Mouse (Mus musculus): ENCODE measurements at regions not wholly inside any gene's neighbourhood (a gene's known extent, or its start where the extent isn't known, plus 50 kb on each side); places are given as distances from the start of the nearest gene placed in this dataset.

- DNase-seq (ENCODE audit: low spot score in 2 of 2) = no peak
Measured at GRCm38 (mm10) chr4:29034406-29034805, 221.5 kb downstream of the Epha7 start.

GRCm38 (mm10) chr4:29039993-29040392 lies 227.1 kb downstream of the Epha7 start:
- no peak for DNase-seq (ENCODE audit: low spot score in 2 of 2)

GRCm38 (mm10) chr4:29068678-29069621 lies 256.0 kb downstream of the Epha7 start:
- DNase-seq (ENCODE audit: low spot score in 2 of 2) = no peak

GRCm38 (mm10) chr4:29074204-29074603 lies 261.3 kb downstream of the Epha7 start:
- DNase-seq (ENCODE audit: low spot score in 2 of 2) = no peak

- DNase-seq (ENCODE audit: low spot score in 2 of 2) = no peak
Measured at GRCm38 (mm10) chr4:29074851-29075250, 261.9 kb downstream of the Epha7 start.

GRCm38 (mm10) chr4:29076683-29077082 lies 263.8 kb downstream of the Epha7 start:
- DNase-seq (ENCODE audit: low spot score in 2 of 2) = no peak

- no peak for DNase-seq (ENCODE audit: low spot score in 2 of 2)
Measured at GRCm38 (mm10) chr4:29078391-29078790, 265.5 kb downstream of the Epha7 start.

- no peak for DNase-seq (ENCODE audit: low spot score in 2 of 2)
Measured at GRCm38 (mm10) chr4:29083545-29084290, 270.8 kb downstream of the Epha7 start.

GRCm38 (mm10) chr4:29090949-29091348 lies 278.0 kb downstream of the Epha7 start:
- DNase-seq (ENCODE audit: low spot score in 2 of 2) = no peak

GRCm38 (mm10) chr4:29091495-29092211 lies 278.7 kb downstream of the Epha7 start:
- no peak for DNase-seq (ENCODE audit: low spot score in 2 of 2)

- no peak for DNase-seq (ENCODE audit: low spot score in 2 of 2)
Measured at GRCm38 (mm10) chr4:29102373-29102772, 289.4 kb downstream of the Epha7 start.

- DNase-seq (ENCODE audit: low spot score in 2 of 2) = no peak
Measured at GRCm38 (mm10) chr4:29103414-29103813, 290.5 kb downstream of the Epha7 start.

- DNase-seq (ENCODE audit: low spot score in 2 of 2) = no peak
Measured at GRCm38 (mm10) chr4:29112552-29112951, 299.6 kb downstream of the Epha7 start.

GRCm38 (mm10) chr4:29117025-29117424 lies 304.1 kb downstream of the Epha7 start:
- DNase-seq (ENCODE audit: low spot score in 2 of 2) = no peak

- peak; percentile 17 to 50 for DNase-seq (ENCODE audit: low spot score in 2 of 2)
Measured at GRCm38 (mm10) chr4:29117926-29118325, 305.0 kb downstream of the Epha7 start.

- no peak for DNase-seq (ENCODE audit: low spot score in 2 of 2)
Measured at GRCm38 (mm10) chr4:29118679-29119479, 305.9 kb downstream of the Epha7 start.

GRCm38 (mm10) chr4:29119480-29120153 lies 306.7 kb downstream of the Epha7 start:
- no peak for DNase-seq (ENCODE audit: low spot score in 2 of 2)

- DNase-seq (ENCODE audit: low spot score in 2 of 2) = no peak
Measured at GRCm38 (mm10) chr4:29123697-29124377, 310.9 kb downstream of the Epha7 start.

- no peak for DNase-seq (ENCODE audit: low spot score in 2 of 2)
Measured at GRCm38 (mm10) chr4:29130485-29130884, 317.6 kb downstream of the Epha7 start.
